Mouse (Mus musculus) thymus, postnatal 14 days (tissue): Measurements from ENCODE around the gene Gpat3.

Experiments used
- DNase-seq: peaks from one replicate; pipeline ENCODE4 v3.0.0; 2021

The Gpat3 gene

GRCm38 (mm10) chr5:100845485-100845847 lies at the start of gene Gpat3:
Gene Gpat3 (plus strand): TSS chr5:100845713.
- DNase-seq, result peak; percentile 26

GRCm38 (mm10) chr5:100798165-100798860 lies 47.2 kb upstream of the Gpat3 start, which contains the start of the genes Helq and Mrps18c:
Gene Helq (minus strand): TSS chr5:100798598.
Gene Mrps18c (plus strand): TSS chr5:100798627.
- DNase-seq, result peak; percentile 94

GRCm38 (mm10) chr5:100818341-100818740 lies 27.2 kb upstream of the Gpat3 start:
- DNase-seq, result no peak

- peak; percentile 36 for DNase-seq
Measured at GRCm38 (mm10) chr5:100819568-100820480, 25.7 kb upstream of the Gpat3 start.

GRCm38 (mm10) chr5:100820483-100821184 lies 24.9 kb upstream of the Gpat3 start, which contains the start of gene Abraxas1:
Gene Abraxas1 (minus strand): TSS chr5:100820965.
- DNase-seq, result peak; percentile 94

GRCm38 (mm10) chr5:100821375-100821774 lies 24.1 kb upstream of the Gpat3 start:
- DNase-seq, result no peak

GRCm38 (mm10) chr5:100822826-100823225 lies 22.7 kb upstream of the Gpat3 start:
- DNase-seq, result peak; percentile 60

- DNase-seq, result peak; percentile 47
Measured at GRCm38 (mm10) chr5:100825975-100826374, 19.5 kb upstream of the Gpat3 start.

GRCm38 (mm10) chr5:100826531-100826930 lies 19.0 kb upstream of the Gpat3 start:
- DNase-seq, result peak; percentile 35

- DNase-seq, result no peak
Measured at GRCm38 (mm10) chr5:100828701-100829100, 16.8 kb upstream of the Gpat3 start.

- no peak for DNase-seq
Measured at GRCm38 (mm10) chr5:100832680-100833079, 12.8 kb upstream of the Gpat3 start.

- no peak for DNase-seq
Measured at GRCm38 (mm10) chr5:100833841-100834240, 11.7 kb upstream of the Gpat3 start.

- no peak for DNase-seq
Measured at GRCm38 (mm10) chr5:100835862-100836538, 9.5 kb upstream of the Gpat3 start.

- DNase-seq, result no peak
Measured at GRCm38 (mm10) chr5:100837907-100838306, 7.6 kb upstream of the Gpat3 start.

- DNase-seq, result no peak
Measured at GRCm38 (mm10) chr5:100844485-100844884, 1.0 kb upstream of the Gpat3 start.

- DNase-seq, result peak; percentile 65
Measured at GRCm38 (mm10) chr5:100845848-100846598, 510 bp downstream of the Gpat3 start.

GRCm38 (mm10) chr5:100846599-100846920 lies 1.0 kb downstream of the Gpat3 start:
- DNase-seq, result no peak

- DNase-seq, result no peak
Measured at GRCm38 (mm10) chr5:100847143-100847542, 1.6 kb downstream of the Gpat3 start.

GRCm38 (mm10) chr5:100853963-100854362 lies 8.4 kb downstream of the Gpat3 start:
- no peak for DNase-seq

- DNase-seq, result peak; percentile 53
Measured at GRCm38 (mm10) chr5:100856552-100856951, 11.0 kb downstream of the Gpat3 start.

- no peak for DNase-seq
Measured at GRCm38 (mm10) chr5:100860417-100861053, 15.0 kb downstream of the Gpat3 start.
